14 mouse cellular contexts compared by ENCODE assay signal in the genomic region with DNA sequence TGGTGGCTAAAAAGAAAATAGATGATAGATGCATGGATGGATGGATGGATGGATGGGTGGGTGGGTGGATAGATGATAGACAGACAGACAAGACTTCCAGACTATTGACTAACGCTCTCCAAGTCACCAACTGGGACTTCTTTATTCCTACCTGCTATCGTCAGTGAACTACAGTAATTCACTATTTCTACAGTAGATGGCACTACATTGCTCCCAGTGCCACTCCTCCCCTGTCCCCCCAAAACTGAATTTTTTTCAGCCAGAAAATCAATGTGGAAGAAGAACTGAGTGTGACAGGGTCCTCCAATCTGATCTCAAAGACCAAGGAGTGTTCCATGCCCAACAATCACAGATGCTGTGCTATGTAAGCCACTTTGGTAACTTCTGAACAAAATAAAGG. TPM values are rescaled to one million over a fixed set of nuclear protein-coding genes. Genes with fewer than 3 reads are reported as not detected.
DNase-seq lines count a peak whose midpoint lies in the region; ATAC-seq and TF ChIP-seq lines count a peak whose summit lies in the region.
"Had no signal": no experiment of that assay in that cellular context is flagged by ENCODE, and none has a peak within 500 bp of the region (broad histone marks: within the 10 kb centered on the region; RNA-seq: fewer than 3 reads in every experiment).

No protein-coding gene starts in this region.

- no peaks in the 10 kb centered on the region for H3K36me3 ChIP-seq in heart, postnatal 0 days (replicated peaks; ENCODE audit: control insufficient read depth, insufficient read depth, low read length)
- no peaks in the 10 kb centered on the region for H3K36me3 ChIP-seq in MEL (ENCODE audit: control insufficient read depth in 1 of 2, insufficient read depth in 2 of 2, low read length in 2 of 2)
- H3K36me3 ChIP-seq in heart, embryonic 11.5 days (ENCODE audit: control insufficient read depth, insufficient read depth, low read length) = no peaks in the 10 kb centered on the region
- H3K36me3 ChIP-seq: heart, embryonic 10.5 days; hindbrain, embryonic 15.5 days had no signal

- DNase-seq in heart, postnatal 0 days (ENCODE audit: low spot score) = no peak
- DNase-seq in heart, postnatal 4 days = no peak
- DNase-seq in lung, postnatal 25 days (ENCODE audit: low spot score) = peak; percentile 21
- no peak for DNase-seq in lung, adult 18-20 months
- peak; percentile 64 for DNase-seq in MEL (ENCODE audit: low read depth, low spot score)
- no peak for DNase-seq in cerebellum, adult 11 months
- DNase-seq: adrenal gland, adult 2 months; forebrain, postnatal 0 days; thymus, postnatal 4 days had no signal

- no peak for TF ChIP-seq POLR2A in MEL (IDR thresholded peaks at IDR 0.05; ENCODE audit: control insufficient read depth in 1 of 2, insufficient read depth in 1 of 2, low read depth in 1 of 2, low read length in 2 of 2, poor library complexity in 1 of 2)

- no peak for TF ChIP-seq EP300 in heart, postnatal 0 days (IDR thresholded peaks at IDR 0.05; ENCODE audit: low read depth)
- no peak for TF ChIP-seq EP300 in MEL (IDR thresholded peaks at IDR 0.05; ENCODE audit: low read depth in 1 of 2, low read length in 2 of 2)

- no peak overlapping the region for H3K4me2 ChIP-seq in heart, postnatal 0 days (ENCODE audit: low read depth, low read length)
- no peak overlapping the region for H3K4me2 ChIP-seq in heart, embryonic 11.5 days
- H3K4me2 ChIP-seq: hindbrain, embryonic 15.5 days had no signal

- no peaks in the 10 kb centered on the region for H3K9me3 ChIP-seq in heart, postnatal 0 days (replicated peaks; ENCODE audit: control insufficient read depth, low read length)
- H3K9me3 ChIP-seq in MEL (replicated peaks; ENCODE audit: insufficient read depth, low read length) = no peaks in the 10 kb centered on the region
- H3K9me3 ChIP-seq in heart, embryonic 11.5 days (replicated peaks; ENCODE audit: control insufficient read depth, low read length) = no peaks in the 10 kb centered on the region
- H3K9me3 ChIP-seq: heart, embryonic 10.5 days; hindbrain, embryonic 15.5 days had no signal

- H3K27ac ChIP-seq in heart, postnatal 0 days (ENCODE audit: low read depth) = no peak overlapping the region
- H3K27ac ChIP-seq in MEL (ENCODE audit: control insufficient read depth, low read depth, low read length) = no peak overlapping the region
- no peak overlapping the region for H3K27ac ChIP-seq in heart, embryonic 11.5 days (ENCODE audit: low read depth, low read length)
- H3K27ac ChIP-seq: heart, embryonic 10.5 days; hindbrain, embryonic 15.5 days had no signal

- H3K27me3 ChIP-seq in heart, postnatal 0 days (ENCODE audit: control insufficient read depth, insufficient read depth, low read length) = no peaks in the 10 kb centered on the region
- H3K27me3 ChIP-seq in MEL (ENCODE audit: control insufficient read depth in 1 of 2, insufficient read depth in 2 of 2, low read length in 2 of 2) = peaks cover 9 to 13% of the 10 kb centered on the region in 2 experiments
- no peaks in the 10 kb centered on the region for H3K27me3 ChIP-seq in heart, embryonic 11.5 days (ENCODE audit: control insufficient read depth, insufficient read depth, low read length)
- H3K27me3 ChIP-seq: hindbrain, embryonic 15.5 days had no signal

- no peak overlapping the region for H3K4me3 ChIP-seq in heart, postnatal 0 days (ENCODE audit: low read depth, low read length)
- H3K4me3 ChIP-seq in MEL (ENCODE audit: control insufficient read depth in 1 of 2, insufficient read depth in 1 of 2, low read depth in 2 of 2, low read length in 2 of 2) = no peak overlapping the region
- no peak overlapping the region for H3K4me3 ChIP-seq in heart, embryonic 11.5 days (ENCODE audit: low read depth, low read length)
- H3K4me3 ChIP-seq: heart, embryonic 10.5 days; hindbrain, embryonic 15.5 days had no signal

- no peak for ATAC-seq in heart, postnatal 0 days (ENCODE audit: insufficient read depth, low read depth)
- ATAC-seq in megakaryocyte-erythroid progenitor cell, adult 5-6 weeks (replicated peaks; ENCODE audit: low FRiP score, low TSS enrichment, poor library complexity, severe bottlenecking) = peak; percentile 63; the same call in 1 of the 2 replicates
- ATAC-seq in heart, embryonic 11.5 days (replicated peaks; ENCODE audit: insufficient number of reproducible peaks, low FRiP score, low TSS enrichment) = no peak
- ATAC-seq: forebrain, postnatal 0 days had no signal

- TF ChIP-seq RAD21 in MEL (IDR thresholded peaks at IDR 0.05; ENCODE audit: low read depth, low read length) = peak; percentile 23

- TF ChIP-seq CTCF in heart, postnatal 0 days (IDR thresholded peaks at IDR 0.05; ENCODE audit: low read depth) = peak; percentile 28; the same call in 1 of the 2 replicates
- peak; percentile 25 to 70 (median 66) for TF ChIP-seq CTCF in MEL (IDR thresholded peaks at IDR 0.05 in 2 of 3, conservative IDR thresholded peaks at IDR 0.05 in 1 of 3; ENCODE audit: control insufficient read depth in 1 of 3, insufficient read depth in 1 of 3, low read depth in 2 of 3, low read length in 3 of 3, poor library complexity in 1 of 3, severe bottlenecking in 1 of 3)

- no peaks in the 10 kb centered on the region for H3K4me1 ChIP-seq in heart, postnatal 0 days (ENCODE audit: control insufficient read depth, insufficient read depth)
- no peaks in the 10 kb centered on the region for H3K4me1 ChIP-seq in MEL (ENCODE audit: control insufficient read depth in 1 of 2, insufficient read depth in 2 of 2, low read length in 2 of 2)
- no peaks in the 10 kb centered on the region; the same call in 1 of the 2 replicates for H3K4me1 ChIP-seq in heart, embryonic 11.5 days (ENCODE audit: control insufficient read depth, insufficient read depth, low read length)
- H3K4me1 ChIP-seq: hindbrain, embryonic 15.5 days had no signal

- 60% methylated on average over 2 of the region's 2 CpGs for WGBS in heart, postnatal 0 days
- 48% methylated on average over 2 of the region's 2 CpGs for WGBS in heart, embryonic 11.5 days (ENCODE audit: insufficient replicate concordance)

- no peaks in the 10 kb centered on the region for H3K79me2 ChIP-seq in MEL (ENCODE audit: control insufficient read depth, insufficient read depth, low read length, poor library complexity)

- H3K9ac ChIP-seq in heart, postnatal 0 days (replicated peaks; ENCODE audit: low read depth, low read length) = no peak overlapping the region
- H3K9ac ChIP-seq in MEL (ENCODE audit: control insufficient read depth, low read depth, low read length, poor library complexity, severe bottlenecking) = no peak overlapping the region
- no peak overlapping the region for H3K9ac ChIP-seq in heart, embryonic 11.5 days (ENCODE audit: low read depth, low read length)
- H3K9ac ChIP-seq: forebrain, postnatal 0 days; hindbrain, embryonic 15.5 days had no signal

TF ChIP-seq in MEL, 35 proteins besides CTCF, POLR2A, EP300 and RAD21:
- TF ChIP-seq UBTF (IDR thresholded peaks at IDR 0.05; ENCODE audit: borderline replicate concordance, insufficient read depth, low read depth, low read length) (no peak), SMC3 (IDR thresholded peaks at IDR 0.05; ENCODE audit: low read depth, low read length) (peak; percentile 53), TCF12 (IDR thresholded peaks at IDR 0.05; ENCODE audit: low read depth, low read length) (no peak), RCOR1 (IDR thresholded peaks at IDR 0.05; ENCODE audit: low read depth, low read length) (no peak)

RNA-seq across cellular contexts. Expression of gene Impdh1, which starts 25.5 kb away (rescaled TPM):
- total RNA-seq in heart, postnatal 0 days (2014; rRNA removed; ENCODE audit: low replicate concordance) = 13.5 and 18.9 TPM in 2 replicates
- 23.7 and 25.7 TPM in 2 replicates for polyA plus RNA-seq in heart, postnatal 0 days (2015; fragmentation: Nextera tagmentation; extraction: Ambion mirVana)
- total RNA-seq in heart, postnatal 4 days (2021) = 10 to 100 TPM; 29.5 to 30.6 TPM
- total RNA-seq in MEL (2012; rRNA removed) = 15.3 and 17.2 TPM in 2 replicates
- 10 to 100 TPM in 1 of 2 experiments, not detected in 1; 55.1 TPM for polyA plus RNA-seq in MEL (2012; ENCODE audit: insufficient read depth in 1 of 2, insufficient read length in 2 of 2, low read depth in 1 of 2, low replicate concordance in 2 of 2, missing spikeins in 1 of 2)
- 35.5 and 56.9 TPM in 2 replicates for total RNA-seq in megakaryocyte-erythroid progenitor cell, adult 5-6 weeks (2014; fragmentation: Nextera tagmentation)
- total RNA-seq in megakaryocyte-erythroid progenitor cell, adult 5-6 weeks (2017) = 16.8 and 19.5 TPM in 2 replicates
- 34.3 and 40.4 TPM in 2 replicates for polyA plus RNA-seq in heart, embryonic 11.5 days (2014; fragmentation: Nextera tagmentation; extraction: Ambion mirVana)

RNA-seq across cellular contexts. Expression of gene Hilpda, which starts 30.6 kb away (rescaled TPM):
- 42.1 and 46.5 TPM in 2 replicates for total RNA-seq in heart, postnatal 0 days (2014; rRNA removed; ENCODE audit: low replicate concordance)
- 23.8 and 27.8 TPM in 2 replicates for polyA plus RNA-seq in heart, postnatal 0 days (2015; fragmentation: Nextera tagmentation; extraction: Ambion mirVana)
- 1 to 10 TPM; 9.0 to 9.6 TPM for total RNA-seq in heart, postnatal 4 days (2021)
- 15.6 and 18.1 TPM in 2 replicates for total RNA-seq in MEL (2012; rRNA removed)
- 10 to 100 TPM in 1 of 2 experiments, not detected in 1; 17.0 TPM for polyA plus RNA-seq in MEL (2012; ENCODE audit: insufficient read depth in 1 of 2, insufficient read length in 2 of 2, low read depth in 1 of 2, low replicate concordance in 2 of 2, missing spikeins in 1 of 2)
- 13.4 and 16.4 TPM in 2 replicates for total RNA-seq in megakaryocyte-erythroid progenitor cell, adult 5-6 weeks (2014; fragmentation: Nextera tagmentation)
- total RNA-seq in megakaryocyte-erythroid progenitor cell, adult 5-6 weeks (2017) = 6.9 and 13.5 TPM in 2 replicates
- polyA plus RNA-seq in heart, embryonic 11.5 days (2014; fragmentation: Nextera tagmentation; extraction: Ambion mirVana) = 23.4 and 27.4 TPM in 2 replicates

RNA-seq across cellular contexts. Expression of gene Fam71f2, which starts 37.7 kb away (rescaled TPM):
- not detected in 2 replicates for total RNA-seq in heart, postnatal 0 days (2014; rRNA removed; ENCODE audit: low replicate concordance)
- polyA plus RNA-seq in heart, postnatal 0 days (2015; fragmentation: Nextera tagmentation; extraction: Ambion mirVana) = 0.12 and 0.18 TPM in 2 replicates
- under 1 TPM in 1 of 2 experiments, not detected in 1; 0.32 TPM for total RNA-seq in heart, postnatal 4 days (2021)
- total RNA-seq in MEL (2012; rRNA removed) = 0.23 TPM in 1 of 2 replicates, not detected in the other
- polyA plus RNA-seq in MEL (2012; ENCODE audit: insufficient read depth in 1 of 2, insufficient read length in 2 of 2, low read depth in 1 of 2, low replicate concordance in 2 of 2, missing spikeins in 1 of 2) = under 1 TPM in 1 of 2 experiments, not detected in 1; 0.84 TPM
- total RNA-seq in megakaryocyte-erythroid progenitor cell, adult 5-6 weeks (2014; fragmentation: Nextera tagmentation) = 8.3 TPM in 1 of 2 replicates, not detected in the other
- total RNA-seq in megakaryocyte-erythroid progenitor cell, adult 5-6 weeks (2017) = not detected in 2 replicates
- 0.53 TPM in 1 of 2 replicates, not detected in the other for polyA plus RNA-seq in heart, embryonic 11.5 days (2014; fragmentation: Nextera tagmentation; extraction: Ambion mirVana)
- total RNA-seq: megakaryocyte, adult 5-6 weeks had no signal

Comparison
In these comparisons a context has a peak if more than half of its experiments do, and no peak if none do; other contexts are left out.
1. DNase-seq: peak in lung, postnatal 25 days (single experiment) and MEL (single experiment); none in heart, postnatal 0 days (single experiment), heart, postnatal 4 days (single experiment), lung, adult 18-20 months (0 of 2) and cerebellum, adult 11 months (single experiment).